Mouse (Mus musculus): ENCODE measurements around the gene Gm8251.

DNA sequence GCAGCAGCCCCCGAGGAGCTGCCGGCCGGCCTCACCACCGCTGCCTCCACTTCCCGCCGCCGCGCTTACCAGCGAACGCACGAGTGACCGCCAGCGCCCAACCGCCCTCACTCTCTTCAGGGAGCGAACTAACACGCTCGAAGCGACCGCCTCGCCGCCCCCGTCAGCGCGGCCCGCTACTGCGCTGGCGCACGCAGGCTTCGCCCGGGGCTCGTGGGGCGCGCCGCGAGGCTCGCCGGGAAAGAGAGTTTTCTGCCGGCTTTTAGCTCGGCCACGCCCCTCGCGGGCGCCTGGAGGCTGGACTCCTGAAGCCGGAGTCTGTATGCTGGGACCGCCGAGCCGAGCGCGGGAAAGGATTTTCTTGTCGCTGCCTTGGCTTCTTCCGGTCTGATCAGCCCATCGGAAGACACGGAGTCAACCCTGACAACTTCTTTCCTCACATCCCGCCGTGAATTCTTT is 40.6 kb upstream of the Gm8251 start, which contains the start of gene Tex30:
- TF ChIP-seq IRF4 (IDR thresholded peaks at IDR 0.05; ENCODE audit: low read depth, low read length), result peak; percentile 48; the same call in 1 of the 2 replicates
- peak; percentile 91 for TF ChIP-seq NRF1 (IDR thresholded peaks at IDR 0.05; ENCODE audit: low read depth, low read length)
- peak; percentile 91 for TF ChIP-seq POLR2A (IDR thresholded peaks at IDR 0.05; ENCODE audit: low read depth, low read length)
- TF ChIP-seq CTCF (conservative IDR thresholded peaks at IDR 0.05 in 1 of 2, IDR thresholded peaks at IDR 0.05 in 1 of 2; ENCODE audit: low read depth in 2 of 2, low read length in 2 of 2), result no peak
- peak; percentile 43; the same call in 1 of the 2 replicates for TF ChIP-seq SIN3A (IDR thresholded peaks at IDR 0.05; ENCODE audit: low read length)
- TF ChIP-seq USF1 (IDR thresholded peaks at IDR 0.05; ENCODE audit: low read depth, low read length), result peak; percentile 57
- TF ChIP-seq UBTF (IDR thresholded peaks at IDR 0.05; ENCODE audit: low read depth, low read length), result peak; percentile 88; the same call in 1 of the 2 replicates
- 0 out of 2 replicates have a peak, but pooled peaks have one; percentile 43 for TF ChIP-seq MEF2A (IDR thresholded peaks at IDR 0.05; ENCODE audit: borderline replicate concordance, low read depth, low read length)
- TF ChIP-seq ZC3H11A (IDR thresholded peaks at IDR 0.05; ENCODE audit: low read depth, low read length), result no peak
- peak; percentile 46; the same call in 1 of the 2 replicates for TF ChIP-seq MAX (IDR thresholded peaks at IDR 0.05; ENCODE audit: low read length)
- TF ChIP-seq EP300 (IDR thresholded peaks at IDR 0.05; ENCODE audit: low read length), result no peak
- TF ChIP-seq JUND (conservative IDR thresholded peaks at IDR 0.05; ENCODE audit: low read depth, low read length), result no peak

Data from CH12.LX (cell line).